Mouse (Mus musculus): ENCODE measurements around the gene Ecsit. TPM values are rescaled to one million over a fixed set of nuclear protein-coding genes. Genes with fewer than 3 reads are reported as not detected.
A peak's percentile ranks its signal among the peaks of the same experiment; 100 is the strongest.

Ecsit gene
- polyA plus RNA-seq, 1 experiment from 2014 or later, result 34.6 TPM

DNA sequence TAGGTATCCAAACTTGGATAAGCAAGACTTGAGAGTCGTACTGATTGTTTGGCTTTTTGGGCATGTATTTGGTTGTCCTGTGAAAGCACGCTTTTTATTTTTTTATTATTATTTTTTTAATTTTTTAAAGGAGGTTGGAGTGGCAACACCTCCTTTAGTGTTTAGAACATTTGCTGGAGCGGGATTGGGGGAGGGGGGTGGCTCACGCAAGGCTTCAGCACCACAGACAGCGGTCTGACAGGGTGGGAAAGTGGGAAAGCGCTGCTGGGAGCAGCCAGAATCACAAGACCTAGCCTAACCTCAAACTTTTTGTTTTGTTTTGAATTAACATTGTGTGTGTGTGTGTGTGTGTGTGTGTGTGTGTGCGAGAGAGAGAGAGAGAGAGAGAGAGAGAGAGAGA, 31.6 kb downstream of the Ecsit start:
- Histone ChIP-seq H3K9me3 (ENCODE audit: control insufficient read depth, low read length) (no peaks in the 10 kb centered on the region), H3K4me2 (ENCODE audit: low read depth, low read length, severe bottlenecking) (no peak overlapping the region), H3K36me3 (ENCODE audit: control insufficient read depth, insufficient read depth, low read length) (peaks cover 7% of the 10 kb centered on the region; the same call in 1 of the 2 replicates), H3K4me3 (ENCODE audit: low read depth, low read length) (no peak overlapping the region), H3K27ac (ENCODE audit: low read depth, low read length) (no peak overlapping the region), H3K9ac (ENCODE audit: low read length) (no peak overlapping the region), H3K4me1 (replicated peaks; ENCODE audit: control insufficient read depth, insufficient read depth, low read length) (peaks cover 7% of the 10 kb centered on the region; the same call in 1 of the 2 replicates), H3K27me3 (ENCODE audit: control insufficient read depth, insufficient read depth, low read length) (peaks cover 14% of the 10 kb centered on the region; the same call in 1 of the 2 replicates)
- ATAC-seq (replicated peaks; ENCODE audit: low FRiP score) (no peak), DNase-seq (ENCODE audit: low spot score) (no peak)
- WGBS, result 43% methylated on average over 7 of the region's 7 CpGs

DNA sequence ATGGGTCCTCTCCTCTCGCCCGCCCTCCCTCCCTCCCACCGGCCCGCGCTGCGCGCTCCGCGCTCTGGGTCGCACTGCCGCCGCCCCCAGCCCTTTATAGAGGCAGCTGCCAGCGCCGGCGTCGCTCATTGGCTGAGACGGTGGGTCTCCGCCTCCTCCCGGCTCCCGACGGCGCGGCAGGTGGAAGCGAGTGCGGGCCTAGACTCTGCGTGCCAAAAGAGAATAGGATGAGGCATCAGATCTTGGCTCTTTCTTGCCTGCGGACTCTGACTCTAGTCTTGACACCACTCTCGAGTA, 33.3 kb downstream of the Ecsit start, which contains the start of gene Elavl3:
TSS of gene Elavl3 (minus strand) at position 66 of the 297 bp plus-strand sequence.
- no peaks in the 10 kb centered on the region for H3K36me3 ChIP-seq (ENCODE audit: control insufficient read depth, insufficient read depth, low read length)
- H3K4me3 ChIP-seq (ENCODE audit: low read depth, low read length), result peak within 1 kb of the TSS; percentile 82
- peak within 1 kb of the TSS; percentile 69 for H3K27ac ChIP-seq (ENCODE audit: low read depth, low read length)
- 0% methylated on average over 26 of the region's 28 CpGs for WGBS
- peak within 1 kb of the TSS; percentile 82 for H3K9ac ChIP-seq (ENCODE audit: low read length)
- no peaks in the 10 kb centered on the region for H3K9me3 ChIP-seq (ENCODE audit: control insufficient read depth, low read length)
- H3K4me1 ChIP-seq (replicated peaks; ENCODE audit: control insufficient read depth, insufficient read depth, low read length), result peaks cover 7% of the 10 kb centered on the region; the same call in 1 of the 2 replicates
- DNase-seq (ENCODE audit: low spot score) (peak; percentile 93), ATAC-seq (replicated peaks; ENCODE audit: low FRiP score) (peak; percentile 72)
- peak within 1 kb of the TSS; percentile 64 for H3K4me2 ChIP-seq (ENCODE audit: low read depth, low read length, severe bottlenecking)
- peaks cover 14% of the 10 kb centered on the region; the same call in 1 of the 2 replicates for H3K27me3 ChIP-seq (ENCODE audit: control insufficient read depth, insufficient read depth, low read length)

DNA sequence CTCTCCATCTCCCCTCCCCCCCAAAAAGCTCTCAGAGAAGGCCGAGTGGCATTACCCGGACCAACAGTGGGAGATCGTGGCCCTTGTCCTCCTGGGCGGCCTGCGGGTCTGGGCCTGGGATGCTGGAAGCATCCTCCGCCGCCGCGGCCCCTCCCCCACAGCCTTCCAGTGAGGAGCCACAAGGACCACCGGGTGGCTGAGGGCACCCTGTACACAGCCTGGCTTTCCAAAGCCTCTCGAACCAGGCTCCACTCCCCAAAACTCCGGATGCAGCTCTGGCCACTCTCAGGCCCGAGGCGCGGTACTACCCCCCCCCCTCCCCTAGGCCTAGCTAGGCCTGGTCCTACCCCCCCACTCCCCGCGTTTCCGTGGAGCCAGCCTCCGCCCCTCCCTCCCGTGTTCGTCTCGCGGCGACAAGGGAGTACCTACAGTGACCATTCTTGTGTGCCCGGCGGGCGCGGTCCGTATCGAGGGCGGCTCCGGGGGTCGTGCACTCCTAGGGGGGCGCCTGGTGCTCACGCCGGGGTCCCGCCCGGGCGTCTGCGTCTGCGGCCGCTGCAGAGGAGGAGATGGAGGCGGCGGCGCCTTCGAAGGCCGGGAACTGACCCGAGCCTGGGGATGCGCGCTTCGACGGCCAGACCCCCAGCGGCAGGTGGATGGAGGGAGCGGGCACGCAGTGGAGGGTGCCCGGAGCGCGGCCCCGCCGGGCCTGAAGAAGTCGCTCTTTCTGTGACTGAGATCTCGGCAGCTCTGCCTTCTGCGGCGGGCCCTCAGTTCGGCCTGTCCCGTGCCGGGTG, 33.9 kb downstream of the Ecsit start:
- Histone ChIP-seq H3K4me3 (ENCODE audit: low read depth, low read length) (peak overlapping the region; percentile 82), H3K36me3 (ENCODE audit: control insufficient read depth, insufficient read depth, low read length) (no peaks in the 10 kb centered on the region), H3K4me2 (ENCODE audit: low read depth, low read length, severe bottlenecking) (peak overlapping the region; percentile 64), H3K27ac (ENCODE audit: low read depth, low read length) (peak overlapping the region; percentile 69), H3K9ac (ENCODE audit: low read length) (peak overlapping the region; percentile 82), H3K27me3 (ENCODE audit: control insufficient read depth, insufficient read depth, low read length) (peaks cover 14% of the 10 kb centered on the region; the same call in 1 of the 2 replicates), H3K4me1 (replicated peaks; ENCODE audit: control insufficient read depth, insufficient read depth, low read length) (peaks cover 7% of the 10 kb centered on the region; the same call in 1 of the 2 replicates), H3K9me3 (ENCODE audit: control insufficient read depth, low read length) (no peaks in the 10 kb centered on the region)
- under 1% methylated on average over 59 of the region's 67 CpGs for WGBS
- ATAC-seq (replicated peaks; ENCODE audit: low FRiP score) (peak; percentile 33), DNase-seq (ENCODE audit: low spot score) (peak; percentile 83)

DNA sequence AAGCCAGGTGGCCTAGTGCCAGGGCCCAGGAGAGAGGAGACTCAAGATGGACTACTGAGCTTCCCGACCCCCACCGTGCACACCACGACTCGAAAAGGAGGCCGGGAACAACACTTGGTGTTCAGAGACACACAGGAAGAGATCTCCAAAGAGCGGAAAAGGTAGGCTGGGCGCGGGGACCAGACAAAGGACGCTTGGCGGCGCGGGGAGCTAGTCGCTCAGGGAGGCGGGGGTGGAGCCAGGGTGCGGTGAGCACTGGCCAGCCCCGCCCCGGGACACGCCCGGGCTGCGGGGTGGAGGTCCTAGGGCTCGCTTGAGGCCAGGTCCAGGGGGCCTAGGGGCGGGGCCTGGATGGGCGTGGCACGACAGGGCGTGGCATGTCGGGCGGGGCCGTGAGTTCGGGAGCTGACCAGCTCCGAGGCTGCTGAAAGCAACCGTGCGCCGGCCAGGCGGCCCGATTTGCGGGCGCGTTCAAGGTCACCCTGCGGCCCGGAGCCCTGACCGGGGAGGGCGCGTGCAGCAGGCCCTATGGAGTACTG, 34.8 kb downstream of the Ecsit start:
- ATAC-seq (replicated peaks; ENCODE audit: low FRiP score) (peak; percentile 73), DNase-seq (ENCODE audit: low spot score) (peak; percentile 93)
- under 1% methylated on average over 33 of the region's 43 CpGs for WGBS
- Histone ChIP-seq H3K9me3 (ENCODE audit: control insufficient read depth, low read length) (no peaks in the 10 kb centered on the region), H3K4me2 (ENCODE audit: low read depth, low read length, severe bottlenecking) (peak overlapping the region; percentile 64), H3K4me3 (ENCODE audit: low read depth, low read length) (peak overlapping the region; percentile 82), H3K36me3 (ENCODE audit: control insufficient read depth, insufficient read depth, low read length) (no peaks in the 10 kb centered on the region), H3K4me1 (replicated peaks; ENCODE audit: control insufficient read depth, insufficient read depth, low read length) (peaks cover 7% of the 10 kb centered on the region; the same call in 1 of the 2 replicates), H3K9ac (ENCODE audit: low read length) (peak overlapping the region; percentile 82), H3K27ac (ENCODE audit: low read depth, low read length) (peak overlapping the region; percentile 71), H3K27me3 (ENCODE audit: control insufficient read depth, insufficient read depth, low read length) (peaks cover 13% of the 10 kb centered on the region; the same call in 1 of the 2 replicates)

DNA sequence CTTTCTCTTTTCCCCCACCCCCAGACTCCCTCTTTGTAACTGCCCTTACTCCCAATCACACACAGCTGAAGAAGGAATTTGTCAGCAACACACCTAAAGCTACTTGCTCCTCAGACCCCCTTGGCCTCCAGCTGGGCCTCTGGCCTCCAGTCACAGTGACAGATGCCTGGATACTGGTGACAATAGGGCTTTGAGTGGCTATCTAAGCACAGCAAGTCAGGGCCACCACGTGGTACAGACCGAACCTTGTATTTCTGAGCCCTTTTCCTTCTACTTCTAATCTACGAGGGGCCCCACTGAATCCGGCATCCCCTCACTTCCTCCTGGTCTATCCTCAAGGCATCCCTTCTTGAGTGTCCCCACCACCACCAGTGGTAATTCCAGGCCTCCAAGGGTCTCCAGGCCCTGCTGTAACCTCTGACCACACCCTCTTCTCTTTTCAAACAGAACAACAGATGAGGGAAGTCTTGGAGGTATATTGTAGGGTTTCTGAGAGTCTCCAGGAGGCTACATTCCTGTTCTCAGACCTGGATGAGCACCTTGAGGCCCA, 35.4 kb downstream of the Ecsit start:
- peak overlapping the region; percentile 82 for H3K9ac ChIP-seq (ENCODE audit: low read length)
- no peak for ATAC-seq (replicated peaks; ENCODE audit: low FRiP score)
- peak overlapping the region; percentile 82 for H3K4me3 ChIP-seq (ENCODE audit: low read depth, low read length)

DNA sequence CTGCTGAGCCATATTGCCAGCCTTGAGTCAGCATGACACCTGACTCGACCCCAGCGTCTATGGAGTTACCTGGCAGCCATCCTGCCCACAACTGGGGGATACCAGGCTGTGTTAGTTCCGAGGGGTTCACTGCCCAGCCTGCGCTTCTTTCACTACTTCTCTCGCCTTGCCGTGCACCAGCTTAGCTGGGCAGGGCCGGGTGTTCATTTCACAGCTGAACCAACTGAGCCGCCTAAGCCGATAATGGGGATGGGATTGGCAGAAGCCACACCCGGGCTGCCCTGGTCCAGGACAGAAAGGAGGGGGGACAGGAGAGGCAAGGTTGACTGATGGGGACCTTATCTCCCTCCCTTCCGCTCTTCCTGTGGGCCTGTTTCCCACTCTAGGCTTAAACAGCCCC, 35.9 kb downstream of the Ecsit start:
- Histone ChIP-seq H3K4me1 (replicated peaks; ENCODE audit: control insufficient read depth, insufficient read depth, low read length) (peaks cover 7% of the 10 kb centered on the region; the same call in 1 of the 2 replicates), H3K36me3 (ENCODE audit: control insufficient read depth, insufficient read depth, low read length) (no peaks in the 10 kb centered on the region), H3K27me3 (ENCODE audit: control insufficient read depth, insufficient read depth, low read length) (peaks cover 11% of the 10 kb centered on the region; the same call in 1 of the 2 replicates), H3K4me2 (ENCODE audit: low read depth, low read length, severe bottlenecking) (peak overlapping the region; percentile 64; the same call in 1 of the 2 replicates), H3K27ac (ENCODE audit: low read depth, low read length) (peak overlapping the region; percentile 71; the same call in 1 of the 2 replicates), H3K4me3 (ENCODE audit: low read depth, low read length) (peak overlapping the region; percentile 82), H3K9ac (ENCODE audit: low read length) (peak overlapping the region; percentile 82), H3K9me3 (ENCODE audit: control insufficient read depth, low read length) (no peaks in the 10 kb centered on the region)
- 54% methylated on average over 11 of the region's 11 CpGs for WGBS
- DNase-seq (ENCODE audit: low spot score) (no peak), ATAC-seq (replicated peaks; ENCODE audit: low FRiP score) (no peak)

More for the DNA sequence above, 35.4 kb downstream of the Ecsit start:
- 34% methylated on average over 4 of the region's 4 CpGs for WGBS
- Histone ChIP-seq H3K27ac (ENCODE audit: low read depth, low read length) (peak overlapping the region; percentile 71), H3K4me2 (ENCODE audit: low read depth, low read length, severe bottlenecking) (peak overlapping the region; percentile 64), H3K4me1 (replicated peaks; ENCODE audit: control insufficient read depth, insufficient read depth, low read length) (peaks cover 7% of the 10 kb centered on the region; the same call in 1 of the 2 replicates), H3K27me3 (ENCODE audit: control insufficient read depth, insufficient read depth, low read length) (peaks cover 11% of the 10 kb centered on the region; the same call in 1 of the 2 replicates), H3K9me3 (ENCODE audit: control insufficient read depth, low read length) (no peaks in the 10 kb centered on the region), H3K36me3 (ENCODE audit: control insufficient read depth, insufficient read depth, low read length) (no peaks in the 10 kb centered on the region)
- DNase-seq (ENCODE audit: low spot score), result no peak

DNA sequence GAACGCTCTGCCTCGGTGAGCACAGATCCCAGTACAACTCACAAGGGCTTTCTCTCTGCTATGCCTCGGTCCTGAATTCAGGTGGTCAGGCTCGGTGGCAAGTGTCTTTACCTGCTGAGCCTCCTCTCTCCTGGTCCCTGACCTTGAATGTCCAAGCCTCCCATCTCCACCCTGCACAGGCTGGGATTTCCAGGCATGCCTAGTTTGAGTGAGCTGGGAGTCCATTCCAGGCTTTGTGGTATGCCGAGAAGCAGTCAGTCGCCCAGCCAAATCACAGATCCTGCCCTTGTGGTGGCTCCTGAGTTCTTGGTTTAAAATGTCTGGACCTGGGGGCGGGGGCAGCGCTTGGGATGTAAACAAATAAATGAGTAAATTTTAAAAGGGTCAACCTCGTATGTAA, 37.9 kb downstream of the Ecsit start:
- no peak overlapping the region for H3K4me2 ChIP-seq (ENCODE audit: low read depth, low read length, severe bottlenecking)
- H3K27me3 ChIP-seq (ENCODE audit: control insufficient read depth, insufficient read depth, low read length), result peaks cover 9% of the 10 kb centered on the region; the same call in 1 of the 2 replicates
- H3K4me3 ChIP-seq (ENCODE audit: low read depth, low read length), result no peak overlapping the region
- no peak overlapping the region; the same call in 1 of the 2 replicates for H3K9ac ChIP-seq (ENCODE audit: low read length)
- no peak for DNase-seq (ENCODE audit: low spot score)
- 68% methylated on average over 9 of the region's 9 CpGs for WGBS
- H3K27ac ChIP-seq (ENCODE audit: low read depth, low read length), result no peak overlapping the region
- H3K36me3 ChIP-seq (ENCODE audit: control insufficient read depth, insufficient read depth, low read length), result no peaks in the 10 kb centered on the region
- H3K9me3 ChIP-seq (ENCODE audit: control insufficient read depth, low read length), result no peaks in the 10 kb centered on the region
- ATAC-seq (replicated peaks; ENCODE audit: low FRiP score), result no peak
- H3K4me1 ChIP-seq (replicated peaks; ENCODE audit: control insufficient read depth, insufficient read depth, low read length), result peaks cover 7% of the 10 kb centered on the region; the same call in 1 of the 2 replicates

DNA sequence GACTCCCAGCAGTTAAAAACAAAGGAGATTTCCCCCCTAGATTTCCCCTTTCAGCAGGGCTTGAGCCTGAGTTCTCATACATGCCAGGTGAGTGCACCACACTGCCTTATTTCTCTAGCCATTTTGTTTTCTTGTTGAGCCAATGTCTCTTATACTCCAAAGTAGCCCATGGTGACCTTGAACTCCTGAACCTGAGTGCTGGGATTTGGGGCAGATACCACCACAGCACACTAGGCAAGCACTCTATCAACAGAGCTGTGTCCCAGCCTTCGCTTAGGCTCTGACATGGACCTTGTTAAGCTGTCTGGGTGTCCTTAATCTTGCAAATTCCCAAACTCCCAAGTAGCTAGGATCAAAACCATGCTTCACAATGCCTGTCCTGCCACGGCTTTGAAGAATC, 43.4 kb downstream of the Ecsit start:
- Histone ChIP-seq H3K4me2 (ENCODE audit: low read depth, low read length, severe bottlenecking) (no peak overlapping the region), H3K36me3 (ENCODE audit: control insufficient read depth, insufficient read depth, low read length) (peaks cover 2% of the 10 kb centered on the region; the same call in 1 of the 2 replicates), H3K9ac (ENCODE audit: low read length) (no peak overlapping the region), H3K9me3 (ENCODE audit: control insufficient read depth, low read length) (no peaks in the 10 kb centered on the region), H3K4me3 (ENCODE audit: low read depth, low read length) (no peak overlapping the region), H3K4me1 (replicated peaks; ENCODE audit: control insufficient read depth, insufficient read depth, low read length) (no peaks in the 10 kb centered on the region), H3K27ac (ENCODE audit: low read depth, low read length) (no peak overlapping the region), H3K27me3 (ENCODE audit: control insufficient read depth, insufficient read depth, low read length) (no peaks in the 10 kb centered on the region)
- ATAC-seq (replicated peaks; ENCODE audit: low FRiP score) (no peak), DNase-seq (ENCODE audit: low spot score) (peak; percentile 35)
- WGBS, result 76% methylated on average over 2 of the region's 2 CpGs

Data from forebrain, embryonic 11.5 days (tissue).